Mouse (Mus musculus) CH12.LX (cell line): Measurements from ENCODE around the gene Tmem106a. TPM values are rescaled to one million over a fixed set of nuclear protein-coding genes. Genes with fewer than 3 reads are reported as not detected.

Experiments used
- DNase-seq: peaks from one replicate; pipeline ENCODE4 v3.0.0-alpha.2; 2013; ENCODE audit errors: extremely low read depth
- H3K27ac ChIP-seq: 2 replicates; pipeline ENCODE4 v1.5.1; 2012; ENCODE audit warnings: low read depth, mild to moderate bottlenecking, control low read depth, moderate library complexity; ENCODE audit not compliant: insufficient read depth
- H3K27me3 ChIP-seq: replicated peaks from 2 replicates; pipeline ENCODE3; 2012; ENCODE audit warnings: inconsistent platforms
- H3K36me3 ChIP-seq, 2 experiments: replicated peaks in 1 of 2; 2 replicates each; pipeline versions ENCODE3 to v1.6.1; 2012; ENCODE audit warnings: inconsistent platforms in 1 of 2, low read length in 1 of 2, mild to moderate bottlenecking in 1 of 2, mixed read lengths in 1 of 2, moderate library complexity in 1 of 2; ENCODE audit not compliant: control insufficient read depth in 1 of 2, insufficient read depth in 1 of 2
- H3K4me1 ChIP-seq, 2 experiments: 2 replicates each; pipeline ENCODE4 v1.6.1; 2012; ENCODE audit warnings: inconsistent platforms in 1 of 2, moderate library complexity in 1 of 2; ENCODE audit not compliant: insufficient read depth in 2 of 2, control insufficient read depth in 1 of 2
- H3K4me2 ChIP-seq: 2 replicates; pipeline ENCODE4 v1.6.1; 2012; ENCODE audit warnings: low read depth, mild to moderate bottlenecking, control low read depth; ENCODE audit not compliant: poor library complexity, insufficient read depth, severe bottlenecking
- H3K4me3 ChIP-seq, 3 experiments: fragments of 150-350 bp in 1 of 3; sonication (generic) in 1 of 3; replicated peaks in 1 of 3; 2 replicates each; pipeline versions ENCODE3 to v1.5.1; 2011 to 2012; ENCODE audit warnings: low read depth in 2 of 3, low read length in 2 of 3, mild to moderate bottlenecking in 2 of 3, moderate library complexity in 2 of 3, control low read depth in 1 of 3, improper control_type of control experiment in 1 of 3, inconsistent platforms in 1 of 3, mixed read lengths in 1 of 3; ENCODE audit not compliant: poor library complexity in 1 of 3
- H3K79me2 ChIP-seq: replicated peaks from 2 replicates; pipeline ENCODE4 v1.6.1; 2012; ENCODE audit warnings: mild to moderate bottlenecking, moderate library complexity; ENCODE audit not compliant: control insufficient read depth, poor library complexity, insufficient read depth, severe bottlenecking; ENCODE audit errors: extremely low read depth
- H3K9ac ChIP-seq: 2 replicates; pipeline ENCODE4 v1.6.1; 2012; ENCODE audit warnings: low read depth, mild to moderate bottlenecking, control low read depth, moderate library complexity; ENCODE audit not compliant: insufficient read depth
- H3K9me3 ChIP-seq: replicated peaks from 2 replicates; pipeline ENCODE3; 2012; ENCODE audit warnings: low read length, inconsistent platforms, mixed read lengths
- BHLHE40 ChIP-seq: IDR thresholded peaks from 2 replicates; pipeline ENCODE4 v1.6.1; 2011; ENCODE audit warnings: mild to moderate bottlenecking, low read depth, low read length, improper control_type of control experiment
- CHD2 ChIP-seq: IDR thresholded peaks from 2 replicates; pipeline ENCODE4 v1.6.1; 2011; ENCODE audit warnings: low read length, improper control_type of control experiment
- CTCF ChIP-seq, 2 experiments: IDR thresholded peaks in 1 of 2; conservative IDR thresholded peaks in 1 of 2; 2 replicates each; pipeline ENCODE4 v1.5.1; 2011 to 2012; ENCODE audit warnings: low read depth in 2 of 2, low read length in 2 of 2, improper control_type of control experiment in 1 of 2, inconsistent platforms in 1 of 2, mild to moderate bottlenecking in 1 of 2, moderate library complexity in 1 of 2
- ELF1 ChIP-seq: IDR thresholded peaks from 2 replicates; pipeline ENCODE4 v1.6.1; 2014; ENCODE audit warnings: low read depth, mild to moderate bottlenecking, inconsistent platforms, low read length, improper control_type of control experiment
- ETS1 ChIP-seq: conservative IDR thresholded peaks from 2 replicates; pipeline ENCODE4 v1.6.1; 2012; ENCODE audit warnings: low read depth, mild to moderate bottlenecking, inconsistent platforms, low read length, improper control_type of control experiment, moderate library complexity
- HCFC1 ChIP-seq: IDR thresholded peaks from 2 replicates; pipeline ENCODE4 v1.6.1; 2012; ENCODE audit warnings: low read depth, mild to moderate bottlenecking, inconsistent platforms, low read length, improper control_type of control experiment
- IRF4 ChIP-seq: IDR thresholded peaks from 2 replicates; pipeline ENCODE4 v1.6.1; 2014; ENCODE audit warnings: low read depth, mild to moderate bottlenecking, inconsistent platforms, low read length, improper control_type of control experiment
- JUND ChIP-seq: conservative IDR thresholded peaks from 2 replicates; pipeline ENCODE4 v1.6.1; 2011; ENCODE audit warnings: low read depth, low read length, improper control_type of control experiment
- MAFK ChIP-seq: IDR thresholded peaks from 2 replicates; pipeline ENCODE4 v1.6.1; 2011; ENCODE audit warnings: low read length, improper control_type of control experiment; ENCODE audit not compliant: insufficient replicate concordance
- MAX ChIP-seq: IDR thresholded peaks from 2 replicates; pipeline ENCODE4 v1.6.1; 2011; ENCODE audit warnings: low read length, improper control_type of control experiment
- MEF2A ChIP-seq: IDR thresholded peaks from 2 replicates; pipeline ENCODE4 v1.6.1; 2014; ENCODE audit warnings: low read depth, mild to moderate bottlenecking, inconsistent platforms, low read length, improper control_type of control experiment, borderline replicate concordance
- MYC ChIP-seq: IDR thresholded peaks from 2 replicates; pipeline ENCODE4 v1.6.1; 2011; ENCODE audit warnings: low read depth, mild to moderate bottlenecking, improper control_type of control experiment, low read length
- RCOR1 ChIP-seq: conservative IDR thresholded peaks from 2 replicates; pipeline ENCODE4 v1.6.1; 2012; ENCODE audit warnings: low read depth, mild to moderate bottlenecking, inconsistent platforms, low read length, improper control_type of control experiment
- SIN3A ChIP-seq: IDR thresholded peaks from 2 replicates; pipeline ENCODE4 v1.6.1; 2012; ENCODE audit warnings: low read length, improper control_type of control experiment, inconsistent platforms
- SMC3 ChIP-seq: IDR thresholded peaks from 2 replicates; pipeline ENCODE4 v1.6.1; 2011; ENCODE audit warnings: low read depth, low read length, improper control_type of control experiment
- TBP ChIP-seq: conservative IDR thresholded peaks from 2 replicates; pipeline ENCODE4 v1.6.1; 2011; ENCODE audit warnings: low read depth, low read length, improper control_type of control experiment
- UBTF ChIP-seq: IDR thresholded peaks from 2 replicates; pipeline ENCODE4 v1.6.1; 2012; ENCODE audit warnings: low read depth, mild to moderate bottlenecking, inconsistent platforms, low read length, improper control_type of control experiment, moderate library complexity
- USF2 ChIP-seq: conservative IDR thresholded peaks from 2 replicates; pipeline ENCODE4 v1.6.1; 2011; ENCODE audit warnings: low read depth, low read length, improper control_type of control experiment
- ZMIZ1 ChIP-seq: IDR thresholded peaks from 2 replicates; pipeline ENCODE4 v1.6.1; 2012; ENCODE audit warnings: low read depth, mild to moderate bottlenecking, inconsistent platforms, low read length, improper control_type of control experiment
- dilution Hi-C: fragments of 300-500 bp; cut with MboI; formaldehyde crosslinking; loops from 2 replicates; pipeline ENCODE4 v1.14.3; 2020; ENCODE audit warnings: low sequenced_read_pairs; ENCODE audit not compliant: extremely low pct_unique_long_range_greater_than_20kb, extremely low pct_ligation_motif_present
- in situ Hi-C: fragments of 300-500 bp; cut with MboI; formaldehyde crosslinking; loops from 3 replicates; pipeline ENCODE4 v1.14.3; 2019; ENCODE audit warnings: low sequenced_read_pairs, low pct_ligation_motif_present, low pct_unique_long_range_greater_than_20kb, mixed read lengths
- polyA plus RNA-seq: library from polyadenylated mRNA; unstranded; fragments of >175 nt; gene quantifications from 2 replicates; pipeline ENCODE4 v1.2.1, GENCODE M21; 2012; ENCODE audit warnings: low read depth; ENCODE audit not compliant: insufficient read length
- total RNA-seq, 2 experiments: library from RNA; depleted of rRNA; stranded (reverse); fragments of 300-350 nt in 1 of 2; fragments of >200 nt in 1 of 2; gene quantifications; 2 replicates each; pipeline ENCODE4 v1.2.3; 2012 to 2014

Gene Tmem106a
- total and polyA plus RNA-seq, 3 experiments = 2.2 to 9.1 (median 2.8) TPM

- H3K4me3 ChIP-seq = peak overlapping the region; percentile 71 to 94 (median 75)
- dilution Hi-C loops (no loop called here), in situ Hi-C loops (no loop called here)
- no peaks in the 10 kb centered on the region for H3K9me3 ChIP-seq
- peak overlapping the region; percentile 98 for H3K4me2 ChIP-seq
- H3K27ac ChIP-seq = no peak overlapping the region; the same call in 1 of the 2 replicates
- peaks cover 6 to 51% of the 10 kb centered on the region in 2 experiments for H3K4me1 ChIP-seq
- TF ChIP-seq TBP (0 out of 2 replicates have a peak, but pooled peaks have one; percentile 30), BHLHE40 (peak; percentile 98), ELF1 (peak; percentile 56; the same call in 1 of the 2 replicates), MYC (no peak), ETS1 (peak; percentile 27; the same call in 1 of the 2 replicates), RCOR1 (no peak; the same call in 1 of the 2 replicates)
- H3K27me3 ChIP-seq = no peaks in the 10 kb centered on the region
- DNase-seq = peak; percentile 33
- H3K36me3 ChIP-seq = peaks cover 15 to 42% of the 10 kb centered on the region in 2 experiments
- H3K79me2 ChIP-seq = peaks cover 72% of the 10 kb centered on the region
- peak overlapping the region; percentile 73 for H3K9ac ChIP-seq
Measured at GRCm38 (mm10) chr11:101553354-101553930, 28.6 kb upstream of the Tmem106a start.

DNA sequence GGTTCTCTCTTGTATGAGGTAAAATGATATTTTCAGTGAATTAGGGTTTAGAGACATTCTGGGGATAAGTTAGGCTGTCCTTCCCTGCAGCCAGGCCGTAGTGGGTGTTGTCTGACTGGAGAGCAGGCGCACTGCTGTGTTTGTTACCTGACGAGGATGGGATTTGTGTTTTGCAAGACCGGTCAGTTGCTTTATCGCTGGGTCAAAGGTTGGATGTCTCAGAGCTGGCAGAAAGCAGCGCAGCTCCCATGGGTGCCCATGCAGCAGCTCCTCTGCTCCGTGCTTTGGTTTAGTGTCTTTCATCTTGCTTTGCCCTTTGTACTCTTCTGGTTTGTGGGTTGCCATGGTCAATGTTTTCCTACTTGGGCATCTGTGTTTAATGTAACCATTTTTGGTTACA is 25.5 kb upstream of the Tmem106a start:
- no peaks in the 10 kb centered on the region for H3K9me3 ChIP-seq
- H3K27ac ChIP-seq = no peak overlapping the region
- in situ Hi-C loops = no loop called here
- H3K27me3 ChIP-seq = no peaks in the 10 kb centered on the region
- TF ChIP-seq MYC (no peak), JUND (no peak), ETS1 (no peak), MEF2A (no peak), UBTF (no peak), IRF4 (no peak), CTCF (conservative IDR thresholded peaks at IDR 0.05 in 1 of 2, IDR thresholded peaks at IDR 0.05 in 1 of 2; ENCODE audit: low read depth in 2 of 2, low read length in 2 of 2) (no peak)
- TF ChIP-seq, all 38 proteins: peak for 0
- no peak overlapping the region for H3K9ac ChIP-seq
- H3K4me2 ChIP-seq = no peak overlapping the region
- H3K4me3 ChIP-seq = no peak overlapping the region
- H3K4me1 ChIP-seq = peaks cover 3 to 28% of the 10 kb centered on the region in 2 experiments; a peak in 3 of 4 replicates
- peaks cover 42% of the 10 kb centered on the region for H3K79me2 ChIP-seq
- H3K36me3 ChIP-seq = peaks cover 37 to 62% of the 10 kb centered on the region in 2 experiments
- dilution Hi-C loops = no loop called here
- DNase-seq = no peak

- Histone ChIP-seq H3K27me3 (no peaks in the 10 kb centered on the region), H3K27ac (no peak overlapping the region), H3K4me1 (peaks cover 3 to 28% of the 10 kb centered on the region in 2 experiments; a peak in 3 of 4 replicates), H3K36me3 (peaks cover 37 to 64% of the 10 kb centered on the region in 2 experiments), H3K9me3 (no peaks in the 10 kb centered on the region), H3K9ac (no peak overlapping the region), H3K4me3 (no peak overlapping the region), H3K79me2 (peaks cover 40% of the 10 kb centered on the region), H3K4me2 (no peak overlapping the region)
- in situ Hi-C loops (no loop called here), dilution Hi-C loops (no loop called here)
- no peak for DNase-seq
- TF ChIP-seq USF2 (no peak), BHLHE40 (no peak), SMC3 (no peak), MAFK (no peak), MAX (no peak), SIN3A (no peak), UBTF (no peak), TBP (no peak), ZMIZ1 (no peak), MEF2A (no peak), HCFC1 (no peak), MYC (no peak), CHD2 (no peak)
Measured at GRCm38 (mm10) chr11:101556954-101557353, 25.1 kb upstream of the Tmem106a start.
